Mouse (Mus musculus) spleen, postnatal 0 days (tissue): ENCODE results near the gene Rnase4. TPM values are rescaled to one million over a fixed set of nuclear protein-coding genes. Genes with fewer than 3 reads are reported as not detected.

Source experiments
- polyA plus RNA-seq: library from polyadenylated mRNA; unstranded; fragments of >200 nt; fragmentation: Nextera tagmentation; extraction: Ambion mirVana; gene quantifications from 2 replicates; pipeline ENCODE4 v1.2.1, GENCODE M21; 2015

The Rnase4 gene
- polyA plus RNA-seq = 24.0 and 29.5 TPM in 2 replicates

DNA sequence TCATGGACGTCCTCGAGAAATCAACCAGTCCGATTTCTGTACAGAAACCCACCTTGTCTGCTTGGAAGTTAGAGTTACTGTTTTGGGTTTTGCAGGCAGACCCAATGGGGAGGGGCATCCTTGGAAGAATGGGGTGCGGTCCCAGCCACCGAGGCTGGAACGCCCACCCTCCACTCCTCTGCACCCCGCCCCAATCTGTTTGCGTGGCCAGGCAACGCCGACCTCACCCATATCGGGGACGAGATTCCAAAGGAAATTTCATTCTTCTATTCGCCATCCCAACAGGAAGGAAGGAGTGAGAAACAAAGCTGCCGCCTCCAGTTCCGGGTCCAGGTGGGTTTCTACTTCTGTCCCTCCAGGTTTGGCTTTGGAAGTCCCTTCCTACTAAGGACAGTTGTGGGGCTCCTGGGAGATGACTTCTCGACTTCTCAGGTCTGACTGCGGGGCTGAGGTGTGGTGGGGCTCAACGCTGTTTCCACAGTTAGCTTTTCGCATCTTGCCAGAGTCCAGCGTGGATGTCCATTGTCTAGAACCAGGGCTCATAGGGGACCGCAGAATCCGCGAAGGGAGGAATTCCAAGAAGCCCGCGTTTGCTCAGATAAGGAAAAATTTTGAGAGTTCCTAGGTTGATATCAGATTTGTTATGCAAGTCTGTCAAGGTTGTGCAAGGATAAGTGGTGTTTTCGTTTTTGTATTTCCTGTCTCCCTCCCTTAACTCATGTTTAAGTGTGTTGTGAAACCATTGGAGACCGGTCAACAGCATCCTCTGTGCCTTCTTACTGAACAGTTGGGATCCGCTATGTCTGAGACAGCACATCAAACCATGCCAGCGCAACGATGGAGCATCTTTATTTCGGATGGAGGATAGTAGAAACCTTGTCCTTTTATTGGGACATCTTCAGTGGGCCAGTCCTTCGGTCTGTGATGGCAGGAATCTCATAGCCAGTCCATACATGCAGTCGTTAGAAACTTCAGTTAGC lies at the start of gene Rnase4, which contains the start of gene Ang:
TSS of gene Rnase4 (plus strand) at position 157 of the 980 bp plus-strand sequence.
TSS of gene Ang (plus strand) at position 230 of the 980 bp plus-strand sequence.

DNA sequence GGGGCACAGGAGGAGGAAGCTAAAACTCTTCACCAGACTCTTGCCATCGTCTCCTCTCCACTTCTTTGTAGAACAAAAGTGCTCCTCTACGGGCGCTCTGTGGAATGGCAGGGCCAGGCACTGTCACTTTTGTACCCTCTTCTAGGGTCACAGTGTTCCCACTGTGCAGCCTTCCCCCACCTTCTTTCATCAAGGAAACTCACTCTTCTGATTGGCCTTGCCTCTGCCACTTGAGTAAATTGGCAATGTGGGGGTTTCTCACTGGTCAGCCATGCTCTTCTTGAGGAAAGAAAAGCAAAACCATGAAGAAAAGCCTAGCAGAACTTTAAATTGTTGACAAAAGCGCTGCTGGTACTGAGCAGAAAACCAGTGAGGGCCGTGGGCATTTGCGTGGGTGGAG lies 49.1 kb upstream of the Rnase4 start, which contains the start of gene Rnase9:
TSS of gene Rnase9 (minus strand) at position 101 of the 400 bp plus-strand sequence.

GRCm38 (mm10) chr14:51050063-51050462 lies 40.8 kb upstream of the Rnase4 start, which contains the start of gene Rnase11:
TSS of gene Rnase11 (minus strand) at chr14:51050163.

GRCm38 (mm10) chr14:51057401-51057831 lies 33.5 kb upstream of the Rnase4 start, which contains the start of gene Rnase12:
TSS of gene Rnase12 (minus strand) at chr14:51057661.

DNA sequence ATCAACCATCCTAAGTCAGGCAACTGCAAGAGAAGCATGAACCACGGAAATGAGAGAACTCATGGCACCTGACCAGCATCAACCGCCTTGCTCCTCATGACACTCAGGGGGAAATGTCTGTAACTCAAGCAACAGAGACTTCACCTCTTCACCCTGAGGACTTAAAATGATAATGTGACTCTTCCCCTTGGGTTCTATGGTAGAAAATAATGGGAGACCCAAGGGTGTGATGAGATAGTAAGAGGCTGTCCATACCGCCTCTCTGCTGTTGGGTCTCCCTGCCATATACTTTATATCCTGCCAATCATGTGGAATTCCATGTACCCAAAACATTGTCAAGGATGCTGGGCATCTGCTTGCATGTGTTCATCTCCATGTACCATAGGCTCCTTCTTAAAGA lies 16.5 kb upstream of the Rnase4 start, which contains the start of gene Olfr750:
TSS of gene Olfr750 (minus strand) at position 101 of the 400 bp plus-strand sequence.

GRCm38 (mm10) chr14:51113916-51114560 lies 23.2 kb downstream of the Rnase4 start, which contains the start of gene Eddm3b:
TSS of gene Eddm3b (plus strand) at chr14:51114426.

DNA sequence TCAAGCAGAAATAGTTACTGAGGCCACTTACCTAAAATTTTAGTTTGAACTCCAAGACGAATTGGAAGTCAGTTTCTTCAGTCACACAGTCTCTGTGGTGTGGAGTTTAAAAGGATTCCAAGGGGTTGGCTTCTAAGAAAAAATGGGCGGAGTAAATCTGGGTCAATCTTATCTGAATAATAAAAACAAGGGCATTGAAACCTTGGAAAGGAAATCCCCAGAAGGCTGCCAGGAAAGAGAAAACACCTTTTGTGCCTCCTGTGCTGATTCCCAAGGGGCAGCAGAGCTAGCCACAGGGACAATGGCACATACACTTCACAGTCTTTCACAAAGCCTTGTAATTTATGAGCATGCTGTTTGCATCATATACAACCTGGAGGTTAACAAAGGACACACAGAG lies 55.8 kb downstream of the Rnase4 start, which contains the start of gene Rnase1:
TSS of gene Rnase1 (minus strand) at position 101 of the 400 bp plus-strand sequence.

Other genes with a start within 250 kb of the Rnase4 start
- 9.8 and 14.8 TPM in 2 replicates for gene Tep1, start 220.5 kb upstream of the Rnase4 start, polyA plus RNA-seq
- 0.16 and 0.24 TPM in 2 replicates for gene Klhl33, start 193.6 kb upstream of the Rnase4 start, polyA plus RNA-seq
- gene Osgep, start 166.2 kb upstream of the Rnase4 start, polyA plus RNA-seq = 73.5 and 76.4 TPM in 2 replicates
- 94.3 and 96.1 TPM in 2 replicates for gene Apex1, start 166.1 kb upstream of the Rnase4 start, polyA plus RNA-seq
- 25.7 and 27.4 TPM in 2 replicates for gene Pip4p1, start 160.2 kb upstream of the Rnase4 start, polyA plus RNA-seq
- 129 and 140 TPM in 2 replicates for gene Pnp, start 160.0 kb upstream of the Rnase4 start, polyA plus RNA-seq
- not detected in 2 replicates for gene Gm49342, start 146.6 kb upstream of the Rnase4 start, polyA plus RNA-seq
- 21.4 and 25.9 TPM in 2 replicates for gene Pnp2, start 135.1 kb upstream of the Rnase4 start, polyA plus RNA-seq
- gene Rnase10, start 83.3 kb upstream of the Rnase4 start, polyA plus RNA-seq = 0.07 and 0.11 TPM in 2 replicates
- gene Rnase9, start 49.2 kb upstream of the Rnase4 start, polyA plus RNA-seq = not detected in 2 replicates
- not detected in 2 replicates for gene Rnase11, start 40.9 kb upstream of the Rnase4 start, polyA plus RNA-seq
- 4.3 and 5.3 TPM in 2 replicates for gene Rnase12, start 33.4 kb upstream of the Rnase4 start, polyA plus RNA-seq
- gene Olfr750, start 16.6 kb upstream of the Rnase4 start, polyA plus RNA-seq = not detected in 2 replicates
- gene Ang, start 73 bp downstream of the Rnase4 start, polyA plus RNA-seq = 3.8 and 4.9 TPM in 2 replicates
- gene Eddm3b, start 23.3 kb downstream of the Rnase4 start, polyA plus RNA-seq = not detected in 2 replicates
- gene Rnase6, start 32.8 kb downstream of the Rnase4 start, polyA plus RNA-seq = 17.2 and 18.7 TPM in 2 replicates
- 9.1 and 26.1 TPM in 2 replicates for gene Rnase1, start 55.7 kb downstream of the Rnase4 start, polyA plus RNA-seq
- not detected in 2 replicates for gene Rnase2b, start 71.2 kb downstream of the Rnase4 start, polyA plus RNA-seq
- not detected in 2 replicates for gene Ang2, start 108.1 kb downstream of the Rnase4 start, polyA plus RNA-seq
- not detected in 2 replicates for gene Ear14, start 112.3 kb downstream of the Rnase4 start, polyA plus RNA-seq
- not detected in 2 replicates for gene Rnase2a, start 165.0 kb downstream of the Rnase4 start, polyA plus RNA-seq